Mouse (Mus musculus): ENCODE results near the gene Olfml2a. TPM values are rescaled to one million over a fixed set of nuclear protein-coding genes. Genes with fewer than 3 reads are reported as not detected.
"Not testable (repeated sequence)": the region's sequence is repeated elsewhere in the genome, so short reads cannot be mapped to it uniquely, and the experiment has no call there.

Olfml2a gene
- total RNA-seq, 2 experiments from 2014 or later = 1.4 to 1.5 TPM

- no peak for DNase-seq (ENCODE audit: extremely low spot score in 1 of 2, low spot score in 1 of 2)
These were observed 74.5 kb downstream of the Olfml2a start for GRCm38 (mm10) chr2:39006149-39006730.

- peak; percentile 87 to 91 for DNase-seq (ENCODE audit: extremely low spot score in 1 of 2, low spot score in 1 of 2)
These were observed 76.1 kb downstream of the Olfml2a start for GRCm38 (mm10) chr2:39007865-39008264.

GRCm38 (mm10) chr2:39008350-39008851, 76.6 kb downstream of the Olfml2a start:
- DNase-seq (ENCODE audit: extremely low spot score in 1 of 2, low spot score in 1 of 2) = no peak

GRCm38 (mm10) chr2:39008954-39009365, 77.2 kb downstream of the Olfml2a start:
- no peak for DNase-seq (ENCODE audit: extremely low spot score in 1 of 2, low spot score in 1 of 2)

- DNase-seq (ENCODE audit: extremely low spot score in 1 of 2, low spot score in 1 of 2) = not testable (repeated sequence)
These were observed 78.4 kb downstream of the Olfml2a start for GRCm38 (mm10) chr2:39010144-39010543.

- DNase-seq (ENCODE audit: extremely low spot score in 1 of 2, low spot score in 1 of 2) = no peak
These were observed 79.5 kb downstream of the Olfml2a start for GRCm38 (mm10) chr2:39011264-39011663.

GRCm38 (mm10) chr2:39011971-39012370, 80.2 kb downstream of the Olfml2a start:
- no peak for DNase-seq (ENCODE audit: extremely low spot score in 1 of 2, low spot score in 1 of 2)

GRCm38 (mm10) chr2:39012768-39013279, 81.0 kb downstream of the Olfml2a start:
- DNase-seq (ENCODE audit: extremely low spot score in 1 of 2, low spot score in 1 of 2) = no peak

Other genes starting within 250 kb of the Olfml2a start
- not detected for gene Nr5a1, start 217.4 kb upstream of the Olfml2a start, total RNA-seq (2021)
- 1 to 10 TPM; 4.3 to 5.5 TPM for gene Nr6a1, start 4.3 kb upstream of the Olfml2a start, total RNA-seq (2021)
- gene Wdr38, start 65.5 kb downstream of the Olfml2a start, total RNA-seq (2021) = under 1 TPM; 0.49 to 0.75 TPM
- gene Arpc5l, start 73.4 kb downstream of the Olfml2a start, total RNA-seq (2021) = 10 to 100 TPM; 91.9 to 96.2 TPM
- gene Rpl35, start 73.6 kb downstream of the Olfml2a start, total RNA-seq (2021) = 100 to 1,000 TPM; 220 to 250 TPM
- gene Golga1, start 133.6 kb downstream of the Olfml2a start, total RNA-seq (2021) = 10 to 100 TPM; 30.8 to 36.4 TPM